Comparison of ENCODE assay signal across 9 mouse cellular contexts in the genomic region with DNA sequence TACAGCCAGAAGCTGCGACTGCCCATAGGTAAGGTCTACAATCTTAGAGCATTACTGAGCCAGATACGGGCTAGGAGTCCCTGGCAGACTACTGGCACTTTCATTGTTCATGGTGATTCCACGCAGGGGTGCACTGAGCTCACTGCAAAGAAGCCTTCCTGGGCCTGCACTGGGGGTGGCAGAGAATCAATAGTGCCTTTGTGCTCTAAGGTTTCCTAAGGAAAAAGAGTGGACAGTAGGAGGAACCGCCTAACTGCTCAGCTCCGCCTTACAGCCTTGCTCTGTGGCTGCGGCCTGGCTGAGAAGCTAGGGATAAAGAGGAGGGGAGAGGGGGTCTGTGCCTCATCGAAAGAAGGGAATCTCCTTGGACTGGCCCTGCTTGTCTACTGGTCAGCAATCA. TPM values are rescaled to one million over a fixed set of nuclear protein-coding genes. Genes with fewer than 3 reads are reported as not detected.
A peak's percentile ranks its signal among the peaks of the same experiment; 100 is the strongest.
DNase-seq lines count a peak whose midpoint lies in the region; ATAC-seq and TF ChIP-seq lines count a peak whose summit lies in the region.
"Had no signal": no experiment of that assay in that cellular context is flagged by ENCODE, and none has a peak within 500 bp of the region (broad histone marks: within the 10 kb centered on the region; RNA-seq: fewer than 3 reads in every experiment).

A gene (plus strand): TSS at position 301 of the 400 bp plus-strand sequence.

- no peak for ATAC-seq in lung, embryonic 15.5 days (ENCODE audit: borderline replicate concordance, extremely low read depth, low FRiP score, low TSS enrichment)
- ATAC-seq in forebrain, postnatal 0 days, result no peak
- ATAC-seq in liver, embryonic 11.5 days (replicated peaks; ENCODE audit: low FRiP score), result no peak
- ATAC-seq in stomach, embryonic 16.5 days (ENCODE audit: insufficient read depth, low FRiP score), result no peak

- no peaks in the 10 kb centered on the region for H3K36me3 ChIP-seq in lung, embryonic 15.5 days
- H3K36me3 ChIP-seq in forebrain, postnatal 0 days (ENCODE audit: insufficient read depth), result no peaks in the 10 kb centered on the region
- no peaks in the 10 kb centered on the region for H3K36me3 ChIP-seq in liver, embryonic 11.5 days (ENCODE audit: control insufficient read depth, insufficient read depth, low read length)
- H3K36me3 ChIP-seq in stomach, embryonic 16.5 days (ENCODE audit: control insufficient read depth, insufficient read depth, low read length), result no peaks in the 10 kb centered on the region

- no peak within 1 kb of the TSS for H3K27ac ChIP-seq in lung, embryonic 15.5 days
- H3K27ac ChIP-seq in forebrain, postnatal 0 days (ENCODE audit: low read depth, low read length), result no peak within 1 kb of the TSS
- no peak within 1 kb of the TSS for H3K27ac ChIP-seq in liver, embryonic 11.5 days (ENCODE audit: low read depth, low read length)
- H3K27ac ChIP-seq in stomach, embryonic 16.5 days (ENCODE audit: low read length), result peak within 1 kb of the TSS; percentile 55; the same call in 1 of the 2 replicates

- H3K9me3 ChIP-seq in lung, embryonic 15.5 days, result no peaks in the 10 kb centered on the region
- no peaks in the 10 kb centered on the region for H3K9me3 ChIP-seq in forebrain, postnatal 0 days (ENCODE audit: low read length)
- H3K9me3 ChIP-seq in liver, embryonic 11.5 days (ENCODE audit: control insufficient read depth, low read length), result no peaks in the 10 kb centered on the region
- no peaks in the 10 kb centered on the region for H3K9me3 ChIP-seq in stomach, embryonic 16.5 days (replicated peaks; ENCODE audit: control insufficient read depth, low read length)

- H3K27me3 ChIP-seq in lung, embryonic 15.5 days, result peaks cover 38% of the 10 kb centered on the region
- H3K27me3 ChIP-seq in forebrain, postnatal 0 days (ENCODE audit: insufficient read depth, low read length), result no peaks in the 10 kb centered on the region
- peaks cover 49% of the 10 kb centered on the region for H3K27me3 ChIP-seq in liver, embryonic 11.5 days (replicated peaks; ENCODE audit: control insufficient read depth, insufficient read depth, low read length)
- no peaks in the 10 kb centered on the region for H3K27me3 ChIP-seq in stomach, embryonic 16.5 days (ENCODE audit: control insufficient read depth, insufficient read depth, low read length)

- TF ChIP-seq POLR2A in lung, adult 2 months (IDR thresholded peaks at IDR 0.05; ENCODE audit: borderline replicate concordance, extremely low read depth, low read depth, low read length), result no peak

- peaks cover 5% of the 10 kb centered on the region; the same call in 1 of the 2 replicates for H3K4me1 ChIP-seq in lung, embryonic 15.5 days
- H3K4me1 ChIP-seq in lung, adult 2 months (ENCODE audit: control insufficient read depth, insufficient read depth, low read length), result no peaks in the 10 kb centered on the region
- H3K4me1 ChIP-seq in forebrain, postnatal 0 days (ENCODE audit: insufficient read depth), result no peaks in the 10 kb centered on the region
- H3K4me1 ChIP-seq in liver, embryonic 11.5 days (replicated peaks; ENCODE audit: control insufficient read depth, insufficient read depth, low read length), result no peaks in the 10 kb centered on the region
- H3K4me1 ChIP-seq in stomach, embryonic 16.5 days (ENCODE audit: control insufficient read depth, insufficient read depth, low read length), result no peaks in the 10 kb centered on the region

- DNase-seq in lung, adult 2 months, result no peak
- DNase-seq in forebrain, postnatal 0 days, result no peak
- DNase-seq in liver, embryonic 11.5 days (ENCODE audit: low spot score), result no peak
- DNase-seq in frontal cortex, postnatal 25 days (ENCODE audit: low spot score in 2 of 2), result no peak
- DNase-seq in right cerebral cortex, postnatal 10 days (ENCODE audit: low spot score in 2 of 2), result no peak
- DNase-seq: right cerebral cortex, postnatal 14 days had no signal

- no peak for TF ChIP-seq CTCF in lung, adult 2 months (IDR thresholded peaks at IDR 0.05; ENCODE audit: insufficient read depth, low read length)
- TF ChIP-seq CTCF in forebrain, postnatal 0 days (IDR thresholded peaks at IDR 0.05; ENCODE audit: low read depth), result no peak

- H3K4me2 ChIP-seq in lung, embryonic 15.5 days, result peak within 1 kb of the TSS; percentile 92
- H3K4me2 ChIP-seq in forebrain, postnatal 0 days (ENCODE audit: low read depth), result peak within 1 kb of the TSS; percentile 72
- peak within 1 kb of the TSS; percentile 76 for H3K4me2 ChIP-seq in liver, embryonic 11.5 days
- peak within 1 kb of the TSS; percentile 92 for H3K4me2 ChIP-seq in stomach, embryonic 16.5 days (ENCODE audit: low read depth, low read length)

- 49% methylated on average over 7 of the region's 7 CpGs for WGBS in lung, embryonic 15.5 days
- WGBS in lung, adult 2 months, result 75% methylated on average over 7 of the region's 7 CpGs
- 29% methylated on average over 7 of the region's 7 CpGs for WGBS in forebrain, postnatal 0 days
- 62% methylated on average over 7 of the region's 7 CpGs for WGBS in liver, embryonic 11.5 days
- 63% methylated on average over 7 of the region's 7 CpGs for WGBS in stomach, embryonic 16.5 days

- H3K9ac ChIP-seq in lung, embryonic 15.5 days, result peak within 1 kb of the TSS; percentile 52; the same call in 1 of the 2 replicates
- peak within 1 kb of the TSS; percentile 78 for H3K9ac ChIP-seq in forebrain, postnatal 0 days
- H3K9ac ChIP-seq in liver, embryonic 11.5 days (ENCODE audit: low read depth, low read length), result peak within 1 kb of the TSS; percentile 41; the same call in 1 of the 2 replicates
- peak within 1 kb of the TSS; percentile 82 for H3K9ac ChIP-seq in stomach, embryonic 16.5 days (ENCODE audit: low read length)

- peak within 1 kb of the TSS; percentile 51 for H3K4me3 ChIP-seq in lung, embryonic 15.5 days
- no peak within 1 kb of the TSS for H3K4me3 ChIP-seq in lung, adult 2 months (replicated peaks; ENCODE audit: extremely low read depth, low read depth, low read length)
- H3K4me3 ChIP-seq in forebrain, postnatal 0 days (ENCODE audit: low read depth, low read length), result peak within 1 kb of the TSS; percentile 48
- peak within 1 kb of the TSS; percentile 52 for H3K4me3 ChIP-seq in liver, embryonic 11.5 days (ENCODE audit: low read depth, low read length)
- H3K4me3 ChIP-seq in stomach, embryonic 16.5 days (replicated peaks; ENCODE audit: low read length), result peak within 1 kb of the TSS; percentile 57

RNA-seq across cellular contexts. Expression of the gene that starts here (rescaled TPM):
- polyA plus RNA-seq in lung, embryonic 15.5 days (2015; fragmentation: Nextera tagmentation; extraction: Ambion mirVana), result 0.45 and 1.1 TPM in 2 replicates
- polyA plus RNA-seq in lung, adult 2 months (2012; rRNA removed), result 0.37 and 0.83 TPM in 2 replicates
- total RNA-seq in forebrain, postnatal 0 days (2014; rRNA removed), result 0.62 and 3.0 TPM in 2 replicates
- 1.7 TPM in 2 replicates for polyA plus RNA-seq in forebrain, postnatal 0 days (2015; fragmentation: Nextera tagmentation; extraction: Ambion mirVana)
- polyA plus RNA-seq in liver, embryonic 11.5 days (2014; fragmentation: Nextera tagmentation; extraction: Ambion mirVana), result 0.25 TPM in 1 of 2 replicates, not detected in the other
- 0.35 and 0.65 TPM in 2 replicates for polyA plus RNA-seq in stomach, embryonic 16.5 days (2015; fragmentation: Nextera tagmentation; extraction: Ambion mirVana)
- total RNA-seq: common myeloid progenitor, adult 5-6 weeks had no signal
